Mouse (Mus musculus) skeletal muscle tissue, adult 2 months (tissue): Measurements from ENCODE around the gene Trmt44.
"Not testable (repeated sequence)": the region's sequence is repeated elsewhere in the genome, so short reads cannot be mapped to it uniquely, and the experiment has no call there.

ENCODE experiments used
- DNase-seq: peaks from one replicate; pipeline ENCODE4 v3.0.0-alpha.2; 2012; ENCODE audit warnings: low read depth, low spot score

Gene Trmt44

GRCm38 (mm10) chr5:35592081-35592736 is 17.3 kb upstream of the Trmt44 start:
- no peak for DNase-seq

GRCm38 (mm10) chr5:35591497-35591896 is 16.6 kb upstream of the Trmt44 start:
- DNase-seq, result no peak

- not testable (repeated sequence) for DNase-seq
Measured at GRCm38 (mm10) chr5:35584259-35584658, 9.4 kb upstream of the Trmt44 start.

GRCm38 (mm10) chr5:35583221-35583783 is 8.4 kb upstream of the Trmt44 start:
- DNase-seq, result peak; percentile 19

GRCm38 (mm10) chr5:35582445-35583220 is 7.8 kb upstream of the Trmt44 start, which contains the start of gene Acox3:
Gene Acox3 (plus strand): TSS chr5:35583040.
- peak; percentile 96 for DNase-seq

GRCm38 (mm10) chr5:35580156-35580922 is 5.5 kb upstream of the Trmt44 start:
- DNase-seq, result no peak

GRCm38 (mm10) chr5:35579247-35579893 is 4.5 kb upstream of the Trmt44 start:
- no peak for DNase-seq

- DNase-seq, result no peak
Measured at GRCm38 (mm10) chr5:35578411-35578810, 3.5 kb upstream of the Trmt44 start.

- DNase-seq, result no peak
Measured at GRCm38 (mm10) chr5:35576409-35577020, 1.6 kb upstream of the Trmt44 start.

- DNase-seq, result no peak
Measured at GRCm38 (mm10) chr5:35571546-35571945, 3.3 kb downstream of the Trmt44 start.

GRCm38 (mm10) chr5:35566632-35567031 is 8.2 kb downstream of the Trmt44 start:
- DNase-seq, result no peak

- no peak for DNase-seq
Measured at GRCm38 (mm10) chr5:35565217-35565616, 9.7 kb downstream of the Trmt44 start.

- peak; percentile 31 for DNase-seq
Measured at GRCm38 (mm10) chr5:35563449-35563848, 11.4 kb downstream of the Trmt44 start.

- no peak for DNase-seq
Measured at GRCm38 (mm10) chr5:35562616-35563015, 12.3 kb downstream of the Trmt44 start.

- no peak for DNase-seq
Measured at GRCm38 (mm10) chr5:35559447-35559846, 15.4 kb downstream of the Trmt44 start.

GRCm38 (mm10) chr5:35557946-35558621 is 16.8 kb downstream of the Trmt44 start:
- DNase-seq, result no peak

- DNase-seq, result no peak
Measured at GRCm38 (mm10) chr5:35556393-35556792, 18.5 kb downstream of the Trmt44 start.

GRCm38 (mm10) chr5:35552838-35553539 is 21.9 kb downstream of the Trmt44 start:
- DNase-seq, result no peak
